Mouse (Mus musculus): Measurements from ENCODE around the gene Ptgds.

- no peak for TF ChIP-seq CTCF (IDR thresholded peaks at IDR 0.05; ENCODE audit: extremely low read depth, insufficient read length, insufficient replicate concordance, low read depth, low read length)
- TF ChIP-seq POLR2A (IDR thresholded peaks at IDR 0.05; ENCODE audit: low read depth, low read length) = no peak
These were observed 18.8 kb upstream of the Ptgds start for GRCm38 (mm10) chr2:25488671-25489068.

Data from small intestine, adult 2 months (tissue).